Mouse (Mus musculus): ENCODE data around the gene Gm11937. TPM values are rescaled to one million over a fixed set of nuclear protein-coding genes. Genes with fewer than 3 reads are reported as not detected.
A peak's percentile ranks its signal among the peaks of the same experiment; 100 is the strongest.
"Not testable (repeated sequence)": the region's sequence is repeated elsewhere in the genome, so short reads cannot be mapped to it uniquely, and the experiment has no call there.

Gene Gm11937
- total RNA-seq (2021) = not detected
- long read RNA-seq = 0 reads

DNA sequence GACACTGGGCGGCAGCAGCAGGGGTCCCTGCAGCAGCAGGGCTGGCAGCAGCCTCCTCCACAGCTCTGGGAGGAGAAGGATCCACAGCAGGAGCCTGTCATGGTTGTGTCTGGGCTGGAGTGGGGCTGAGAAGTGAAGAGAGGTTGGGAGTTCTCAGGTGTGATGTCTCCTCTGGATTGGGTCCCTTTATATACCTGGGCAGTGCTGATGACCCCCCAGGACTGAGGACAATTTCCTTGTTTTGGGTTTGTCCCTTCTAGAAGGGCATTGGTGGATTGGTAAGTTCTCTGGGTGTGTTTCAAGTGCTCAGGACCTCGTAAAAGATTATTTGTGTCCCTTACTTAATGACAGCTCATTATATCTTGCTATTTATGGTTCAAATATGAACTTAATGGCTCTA lies at the start of gene Gm11937:
TSS of gene Gm11937 (minus strand) at position 101 of the 400 bp plus-strand sequence.
- not testable (repeated sequence) for DNase-seq (ENCODE audit: low spot score in 2 of 2)

DNA sequence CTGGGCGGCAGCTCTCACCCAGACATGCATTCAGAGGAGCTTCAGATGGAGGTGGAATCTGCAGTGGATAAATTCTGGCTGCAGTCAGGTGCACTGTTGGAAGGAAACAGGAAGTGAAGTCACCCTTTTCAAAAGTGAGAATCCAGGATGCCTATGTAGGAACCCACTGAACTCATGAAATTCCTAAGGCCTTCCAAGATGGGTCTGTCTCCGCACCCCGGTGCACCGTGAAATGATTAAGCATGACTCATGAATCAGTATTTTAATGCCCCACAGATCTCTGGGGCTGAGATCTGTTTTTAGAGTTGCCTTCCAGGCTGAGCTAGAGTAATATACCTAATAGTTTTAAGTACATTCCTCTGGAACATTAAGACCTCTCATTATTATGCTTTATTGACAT lies 49.3 kb upstream of the Gm11937 start:
- no peak for DNase-seq (ENCODE audit: low spot score in 2 of 2)

DNA sequence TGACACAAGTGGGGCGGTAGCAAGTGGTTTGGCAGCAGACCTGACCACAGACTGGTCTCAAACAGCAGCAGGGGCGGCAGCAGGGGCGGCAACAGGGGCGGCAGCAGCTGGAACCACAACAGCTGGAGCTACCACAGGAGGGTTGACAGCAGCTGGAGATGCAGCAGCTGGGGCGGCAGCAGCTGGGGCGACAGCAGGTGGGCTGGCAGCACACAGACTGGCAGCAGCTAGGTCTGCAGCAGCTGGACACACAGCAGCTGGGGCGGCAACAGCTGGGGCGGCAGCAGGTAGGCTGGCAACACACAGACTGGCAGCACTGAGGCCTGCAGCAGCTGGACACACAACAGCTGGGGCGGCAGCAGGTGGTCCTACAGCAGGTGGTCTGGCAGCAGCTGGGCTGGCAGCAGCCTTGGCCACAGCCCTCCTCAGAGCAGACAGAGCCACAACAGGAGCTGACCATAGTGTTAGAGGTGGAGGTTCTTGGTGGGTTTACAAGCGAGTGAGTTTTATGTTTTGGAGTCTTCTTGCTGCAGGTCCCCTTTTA lies 48.5 kb upstream of the Gm11937 start, which contains the start of gene Gm11563:
TSS of gene Gm11563 (minus strand) at position 494 of the 544 bp plus-strand sequence.
- DNase-seq (ENCODE audit: low spot score in 2 of 2) = not testable (repeated sequence)

DNA sequence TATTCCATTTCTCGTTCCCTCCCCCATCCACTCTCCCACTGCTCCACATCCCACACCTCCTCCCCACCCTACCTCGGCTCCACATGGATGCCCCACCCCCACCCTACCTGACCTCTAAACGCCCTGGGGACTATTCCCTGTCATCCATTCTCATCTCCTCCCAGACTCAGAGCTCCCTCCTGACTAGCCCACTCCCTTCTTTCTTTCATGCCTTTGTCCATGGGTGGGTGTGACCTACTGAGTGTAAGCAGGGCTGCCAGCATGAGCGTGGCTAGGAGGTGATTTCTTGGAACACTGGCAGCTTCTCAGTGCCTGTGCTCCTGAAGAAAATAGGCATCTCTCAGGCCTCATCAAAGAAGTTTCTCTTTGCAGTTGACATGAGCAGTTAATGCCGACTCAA lies 47.1 kb upstream of the Gm11937 start:
- DNase-seq (ENCODE audit: low spot score in 2 of 2) = no peak

DNA sequence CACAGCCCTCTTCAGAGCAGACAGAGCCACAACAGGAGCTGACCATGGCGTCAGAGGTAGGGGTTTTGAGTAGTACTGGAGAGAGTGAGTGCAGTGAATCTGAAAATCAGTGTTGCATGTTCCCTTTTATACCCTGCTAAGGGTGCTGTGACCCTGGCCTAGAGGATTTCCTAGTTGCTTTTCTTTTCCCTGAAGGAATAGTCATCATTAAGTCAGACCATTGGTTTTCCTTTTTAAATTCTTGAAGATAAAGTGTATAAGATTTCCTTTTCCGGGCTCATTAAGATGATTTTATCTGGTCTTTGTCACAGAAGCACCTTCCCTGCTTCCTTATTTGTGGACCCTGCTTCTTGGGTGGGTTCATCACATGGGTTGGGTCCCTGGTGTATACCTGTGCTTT lies 40.1 kb upstream of the Gm11937 start, which contains the start of gene Gm11555:
TSS of gene Gm11555 (minus strand) at position 101 of the 400 bp plus-strand sequence.
- no peak for DNase-seq (ENCODE audit: low spot score in 2 of 2)

DNA sequence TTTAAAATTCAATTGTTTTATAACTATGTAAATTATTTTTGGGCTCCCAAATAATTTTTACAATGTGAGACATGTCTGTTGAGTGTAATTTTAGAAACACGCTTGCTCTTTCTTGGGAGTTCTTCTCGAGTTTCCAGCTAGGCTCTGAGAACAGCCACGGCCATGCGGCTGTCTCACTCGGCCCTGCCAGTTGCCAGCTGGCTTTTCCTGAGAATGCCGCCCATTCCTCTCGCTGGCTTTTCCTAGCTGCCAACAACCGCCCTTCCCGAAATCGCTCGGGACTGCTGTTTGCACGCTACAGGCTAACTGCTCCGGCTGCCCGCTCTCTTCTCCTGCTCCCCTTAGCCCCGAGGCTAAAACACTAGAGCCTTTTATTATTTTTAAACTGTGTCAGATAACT lies 36.5 kb upstream of the Gm11937 start:
- DNase-seq (ENCODE audit: low spot score in 2 of 2) = peak in 1 of 2 experiments; percentile 16

DNA sequence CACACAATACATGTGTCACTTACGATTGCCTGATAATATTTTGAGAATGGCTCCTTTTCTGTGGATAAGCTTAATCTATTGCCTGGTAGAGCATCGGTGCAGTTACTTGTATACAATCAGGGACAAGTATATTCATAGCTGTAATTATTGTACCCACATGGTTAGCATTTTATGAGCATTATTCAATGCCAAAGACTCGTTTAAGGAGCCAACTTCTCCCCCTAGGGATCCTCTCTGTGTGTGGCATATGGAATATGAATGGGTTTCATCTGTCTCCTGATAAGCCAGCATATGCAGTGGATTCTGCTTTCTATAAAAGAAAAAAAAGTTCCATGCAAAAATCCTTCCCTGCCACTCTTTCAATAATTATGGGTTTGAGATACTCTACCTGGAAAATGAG lies 34.4 kb upstream of the Gm11937 start:
- DNase-seq (ENCODE audit: low spot score in 2 of 2) = no peak

DNA sequence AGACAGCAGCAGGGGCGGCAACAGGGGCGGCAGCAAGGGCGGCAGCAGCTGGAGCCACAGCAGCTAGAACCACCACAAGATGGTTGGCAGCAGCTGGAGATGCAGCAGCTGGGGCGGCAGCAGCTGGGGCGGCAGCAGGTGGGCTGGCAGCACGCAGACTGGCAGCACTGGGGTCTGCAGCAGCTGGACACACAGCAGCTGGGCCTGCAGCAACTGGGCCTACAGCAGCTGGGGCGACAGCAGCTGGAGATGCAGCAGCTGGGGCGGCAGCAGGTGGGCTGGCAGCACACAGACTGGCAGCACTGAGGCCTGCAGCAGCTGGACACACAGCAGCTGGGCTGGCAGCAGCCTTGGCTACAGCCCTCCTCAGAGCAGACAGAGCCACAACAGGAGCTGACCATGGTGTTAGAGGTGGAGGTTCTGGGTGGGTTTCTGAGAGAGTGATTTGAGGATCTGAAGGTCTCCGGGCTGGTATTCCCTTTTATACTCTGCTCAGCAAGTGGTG lies 33.7 kb upstream of the Gm11937 start, which contains the start of gene Krtap4-7:
TSS of gene Krtap4-7 (minus strand) at position 455 of the 505 bp plus-strand sequence.
- not testable (repeated sequence) for DNase-seq (ENCODE audit: low spot score in 2 of 2)

DNA sequence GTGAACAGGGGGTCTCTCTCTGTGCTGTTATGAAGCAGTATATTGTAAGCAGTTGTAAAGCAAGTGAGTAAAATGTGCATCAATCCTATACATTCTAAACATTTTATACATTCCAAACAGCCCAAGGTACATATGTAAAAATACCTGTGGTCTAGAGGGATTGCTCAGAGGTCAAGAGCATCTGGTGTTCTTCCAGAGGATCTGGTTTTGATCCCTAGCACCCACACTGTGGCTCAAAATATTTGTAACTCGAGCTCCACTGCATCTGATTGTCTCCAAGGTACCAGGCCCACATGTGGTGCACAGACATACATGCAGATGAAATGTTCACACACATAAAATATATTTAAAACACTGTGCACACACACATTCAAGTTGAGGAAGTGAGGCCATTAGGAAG lies 30.9 kb upstream of the Gm11937 start:
- no peak for DNase-seq (ENCODE audit: low spot score in 2 of 2)

DNA sequence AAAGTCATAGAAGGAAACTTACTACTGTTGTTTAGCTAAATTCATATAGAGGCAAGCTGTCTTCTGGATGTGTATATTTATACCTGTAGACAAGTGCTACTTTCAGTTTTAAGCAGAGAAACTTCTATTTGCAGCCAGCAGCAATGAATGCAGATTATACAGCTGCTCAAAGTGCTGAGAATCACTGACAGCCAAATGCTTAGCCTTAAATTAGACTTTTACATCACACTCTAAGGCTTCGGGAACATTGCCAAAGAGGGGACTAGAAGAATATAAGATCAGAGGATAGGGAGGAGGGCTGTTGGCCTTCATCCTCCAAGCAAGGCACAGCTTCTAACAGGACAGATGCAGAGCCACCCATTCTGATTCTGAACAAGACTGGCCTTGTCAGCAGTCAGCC lies 27.1 kb upstream of the Gm11937 start:
- no peak for DNase-seq (ENCODE audit: low spot score in 2 of 2)

DNA sequence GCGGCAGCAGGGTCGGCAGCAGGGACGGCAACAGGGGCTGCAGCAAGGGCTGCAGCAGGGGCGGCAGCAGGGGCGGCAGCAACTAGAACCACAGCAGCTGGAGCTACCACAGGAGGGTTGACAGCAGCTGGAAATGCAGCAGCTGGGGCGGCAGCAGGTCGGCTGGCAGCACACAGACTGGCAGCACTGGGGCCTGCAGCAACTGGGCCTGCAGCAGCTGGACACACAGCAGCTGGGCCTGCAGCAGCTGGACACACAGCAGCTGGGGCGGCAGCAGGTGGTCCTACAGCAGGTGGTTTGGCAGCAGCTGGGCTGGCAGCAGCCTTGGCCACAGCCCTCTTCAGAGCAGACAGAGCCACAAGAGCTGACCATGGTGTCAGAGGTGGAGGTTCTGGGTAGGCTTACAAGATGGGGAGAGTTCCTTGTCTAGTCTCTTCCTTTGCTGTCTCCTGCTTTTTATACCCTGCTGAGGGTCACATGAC lies 24.7 kb upstream of the Gm11937 start, which contains the start of gene Krtap4-2:
TSS of gene Krtap4-2 (minus strand) at position 432 of the 482 bp plus-strand sequence.
- no peak for DNase-seq (ENCODE audit: low spot score in 2 of 2)

DNA sequence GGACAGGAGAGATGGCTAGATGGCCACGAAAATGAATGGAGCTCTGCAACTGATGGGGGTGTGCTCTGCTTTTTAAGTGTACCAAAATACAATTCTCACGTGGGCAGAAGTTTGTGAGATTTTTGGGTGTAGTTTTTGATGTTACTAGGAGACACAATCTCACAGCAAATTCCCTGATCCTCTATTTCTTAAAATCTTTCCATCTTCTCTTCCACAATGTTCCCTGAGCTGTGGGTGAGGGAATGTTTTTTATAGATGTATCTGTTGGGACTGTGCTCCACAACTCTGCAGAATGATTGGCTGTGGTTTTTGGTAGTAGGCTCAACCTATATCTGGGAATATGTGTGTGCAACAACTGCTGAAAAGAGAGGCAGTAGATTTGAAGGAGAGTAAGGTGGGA lies 23.3 kb upstream of the Gm11937 start:
- no peak for DNase-seq (ENCODE audit: low spot score in 2 of 2)

DNA sequence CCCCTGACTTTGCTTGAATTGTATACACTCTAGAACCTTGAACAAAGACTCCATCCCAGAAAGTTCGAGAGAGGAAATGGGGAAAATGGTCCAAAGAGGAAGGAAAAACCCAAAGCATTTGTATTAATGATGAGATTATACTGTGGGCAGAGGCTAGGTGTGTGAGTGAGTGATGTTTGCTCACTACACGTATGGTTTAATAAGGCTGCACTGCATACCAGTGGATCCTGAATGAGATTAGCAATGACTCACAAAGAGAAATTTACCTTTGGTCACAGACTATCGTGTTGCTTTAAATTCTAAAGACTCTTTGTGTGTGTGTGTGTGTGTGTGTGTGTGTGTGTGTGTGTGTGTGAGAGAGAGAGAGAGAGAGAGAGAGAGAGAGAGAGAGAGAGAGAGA lies 20.9 kb upstream of the Gm11937 start:
- no peak for DNase-seq (ENCODE audit: low spot score in 2 of 2)

DNA sequence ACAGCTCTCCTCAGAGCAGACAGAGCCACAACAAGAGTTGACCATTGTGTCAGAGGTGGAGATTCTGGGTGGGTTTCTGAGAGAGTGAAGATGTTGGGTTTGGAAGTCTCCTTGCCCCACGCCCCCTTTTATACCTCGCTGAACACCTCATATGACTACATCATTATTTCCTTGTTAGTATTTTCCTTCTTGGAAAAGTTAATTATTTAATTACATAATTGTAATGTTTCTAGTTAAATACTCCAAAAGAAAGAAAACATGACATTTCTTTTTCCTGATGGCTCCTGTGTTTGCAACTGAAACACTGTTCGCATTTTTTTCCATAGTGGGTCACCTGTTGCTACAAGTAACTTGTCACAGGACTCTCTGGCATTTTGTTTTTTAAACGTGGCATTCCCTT lies 18.1 kb upstream of the Gm11937 start, which contains the start of gene Krtap4-1:
TSS of gene Krtap4-1 (minus strand) at position 101 of the 400 bp plus-strand sequence.
- DNase-seq (ENCODE audit: low spot score in 2 of 2) = no peak

DNA sequence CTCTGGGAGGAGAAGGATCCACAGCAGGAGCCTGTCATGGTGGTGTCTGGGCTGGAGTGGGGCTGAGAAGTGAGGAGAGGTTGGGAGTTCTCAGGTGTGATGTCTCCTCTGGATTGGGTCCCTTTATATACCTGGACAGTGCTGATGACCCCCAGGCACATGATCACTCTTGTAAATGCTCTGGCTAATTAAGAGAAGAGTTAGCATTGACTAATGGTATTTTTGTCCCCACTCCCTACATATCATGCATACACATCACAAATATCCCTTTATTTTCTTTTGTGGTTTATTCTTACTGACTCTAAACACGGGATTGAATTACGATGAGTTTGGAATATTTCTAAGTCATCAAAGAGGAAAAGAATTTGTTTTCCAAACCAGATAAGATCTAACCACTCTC lies 10.3 kb upstream of the Gm11937 start, which contains the start of gene Gm11562:
TSS of gene Gm11562 (minus strand) at position 101 of the 400 bp plus-strand sequence.
- DNase-seq (ENCODE audit: low spot score in 2 of 2) = no peak

DNA sequence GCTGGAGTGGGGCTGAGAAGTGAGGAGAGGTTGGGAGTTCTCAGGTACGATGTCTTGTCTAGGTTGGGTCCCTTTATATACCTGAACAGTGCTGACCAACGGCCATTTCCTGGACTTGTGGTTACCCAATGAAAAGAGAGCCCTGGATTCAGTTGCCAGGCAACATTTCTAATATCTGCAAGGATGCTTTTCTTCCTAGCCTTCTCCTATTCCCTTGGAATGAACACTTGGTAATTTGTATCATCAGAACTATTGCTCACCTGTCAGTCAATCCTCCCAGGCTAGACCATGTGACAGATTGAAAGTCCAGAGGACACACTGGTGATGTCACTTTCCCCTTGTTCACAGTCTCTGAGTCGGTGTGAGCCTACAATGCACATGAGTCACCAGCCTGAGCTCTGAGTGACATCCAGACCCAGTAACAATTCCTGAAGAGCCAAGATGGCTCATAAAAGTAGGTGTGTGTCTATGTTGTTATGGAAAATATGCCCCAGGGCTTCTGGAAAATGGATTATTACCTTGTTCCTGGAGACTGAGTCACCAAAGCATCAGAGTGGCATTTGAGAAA lies 4.9 kb upstream of the Gm11937 start, which contains the start of gene Krtap2-4:
TSS of gene Krtap2-4 (minus strand) at position 51 of the 568 bp plus-strand sequence.
- no peak for DNase-seq (ENCODE audit: low spot score in 2 of 2)

DNA sequence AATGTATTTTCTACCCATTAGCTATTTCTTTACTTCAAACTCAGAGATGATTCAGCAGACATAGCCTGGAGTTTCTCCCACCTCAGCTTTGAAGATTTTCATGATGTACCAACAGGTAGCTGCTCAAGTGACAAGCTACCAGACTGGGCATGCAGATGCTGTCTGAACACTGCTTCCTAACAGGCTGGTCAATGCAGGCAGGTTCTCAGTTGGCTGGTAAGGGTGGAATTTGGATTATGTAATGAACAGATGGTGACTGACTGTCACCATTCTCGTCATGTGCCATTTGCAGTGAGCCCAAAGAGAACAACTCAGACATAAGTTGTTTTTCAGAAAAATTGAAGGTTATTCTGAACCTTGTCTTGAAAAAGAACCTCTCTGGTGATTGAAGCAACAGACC lies 863 bp downstream of the Gm11937 start:
- peak; percentile 10 to 17 for DNase-seq (ENCODE audit: low spot score in 2 of 2)

DNA sequence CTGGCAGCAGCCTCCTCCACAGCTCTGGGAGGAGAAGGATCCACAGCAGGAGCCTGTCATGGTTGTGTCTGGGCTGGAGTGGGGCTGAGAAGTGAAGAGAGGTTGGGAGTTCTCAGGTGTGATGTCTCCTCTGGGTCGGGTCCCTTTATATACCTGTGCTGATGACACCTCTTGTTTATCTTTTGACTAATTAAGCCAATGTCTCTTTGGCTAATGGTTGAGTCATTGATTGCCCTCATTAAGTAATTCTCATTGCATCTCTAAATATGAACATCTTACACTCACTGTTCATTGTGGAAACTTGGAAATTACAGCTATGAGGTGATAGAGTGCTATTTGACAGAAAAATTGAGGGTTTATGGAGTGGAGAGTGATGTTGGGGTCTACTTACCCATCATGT lies 6.8 kb downstream of the Gm11937 start, which contains the start of gene Gm11938:
TSS of gene Gm11938 (minus strand) at position 101 of the 400 bp plus-strand sequence.
- not testable (repeated sequence) for DNase-seq (ENCODE audit: low spot score in 2 of 2)

DNA sequence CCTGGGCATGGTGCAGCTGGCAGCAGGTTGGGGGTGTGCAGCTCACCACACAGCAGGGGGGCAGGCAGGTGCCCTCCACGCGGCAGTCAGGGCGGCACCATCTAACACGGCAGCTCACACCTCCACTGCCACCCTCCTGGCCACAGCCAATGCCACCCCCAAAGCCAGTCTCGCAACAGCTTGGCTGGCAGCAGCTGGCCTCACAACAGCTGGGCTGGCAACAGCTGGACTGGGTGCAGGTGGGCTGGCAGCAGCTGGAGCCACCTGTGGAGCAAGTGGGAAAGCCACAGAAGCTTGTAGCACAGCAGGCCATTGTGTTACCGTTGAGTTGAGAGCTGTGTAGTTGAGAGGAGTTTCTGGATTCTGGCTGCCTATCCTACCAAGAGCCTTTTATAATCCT lies 12.2 kb downstream of the Gm11937 start, which contains the start of gene Krtap9-3:
TSS of gene Krtap9-3 (minus strand) at position 364 of the 400 bp plus-strand sequence.
- DNase-seq (ENCODE audit: low spot score in 2 of 2) = not testable (repeated sequence)

DNA sequence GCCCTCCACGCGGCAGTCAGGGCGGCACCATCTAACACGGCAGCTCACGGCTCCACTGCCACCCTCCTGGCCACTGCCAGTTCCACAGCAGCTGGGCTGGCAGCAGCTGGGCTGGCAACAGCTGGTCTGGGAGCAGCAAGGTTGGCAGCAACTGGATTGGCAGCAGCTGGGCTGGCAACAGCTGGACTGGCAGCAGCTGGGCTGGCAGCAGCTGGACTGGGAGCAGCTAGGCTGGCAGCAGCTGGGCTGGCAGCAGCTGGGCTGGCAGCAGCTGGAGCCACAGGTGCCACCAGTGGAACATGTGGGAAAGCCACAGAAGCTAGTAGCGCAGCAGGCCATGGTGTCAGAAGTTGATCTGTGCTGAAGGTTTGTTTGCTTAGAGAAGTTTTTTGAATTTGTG lies 19.0 kb downstream of the Gm11937 start, which contains the start of gene Krtap1-3:
TSS of gene Krtap1-3 (minus strand) at position 359 of the 400 bp plus-strand sequence.
- no peak for DNase-seq (ENCODE audit: low spot score in 2 of 2)

DNA sequence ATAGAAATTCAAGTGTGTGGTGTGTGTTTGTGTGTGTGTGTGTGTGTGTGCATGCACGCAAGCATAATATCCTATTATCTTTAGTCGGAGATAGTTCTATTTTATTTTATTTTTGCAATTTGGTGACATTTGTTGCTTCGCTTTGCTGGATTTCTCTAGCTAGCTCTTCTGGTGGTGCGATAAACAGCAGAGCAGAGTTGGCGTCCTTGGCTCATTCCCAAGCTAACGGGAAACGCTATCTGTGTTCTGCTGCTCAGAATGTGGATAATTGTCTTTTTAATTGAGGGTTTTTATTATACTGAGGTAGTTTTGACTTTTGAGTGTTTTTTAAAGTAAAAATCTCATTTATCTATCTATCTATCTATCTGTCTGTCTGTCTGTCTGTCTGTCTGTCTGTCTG lies 24.9 kb downstream of the Gm11937 start:
- DNase-seq (ENCODE audit: low spot score in 2 of 2) = peak; percentile 29 to 40

DNA sequence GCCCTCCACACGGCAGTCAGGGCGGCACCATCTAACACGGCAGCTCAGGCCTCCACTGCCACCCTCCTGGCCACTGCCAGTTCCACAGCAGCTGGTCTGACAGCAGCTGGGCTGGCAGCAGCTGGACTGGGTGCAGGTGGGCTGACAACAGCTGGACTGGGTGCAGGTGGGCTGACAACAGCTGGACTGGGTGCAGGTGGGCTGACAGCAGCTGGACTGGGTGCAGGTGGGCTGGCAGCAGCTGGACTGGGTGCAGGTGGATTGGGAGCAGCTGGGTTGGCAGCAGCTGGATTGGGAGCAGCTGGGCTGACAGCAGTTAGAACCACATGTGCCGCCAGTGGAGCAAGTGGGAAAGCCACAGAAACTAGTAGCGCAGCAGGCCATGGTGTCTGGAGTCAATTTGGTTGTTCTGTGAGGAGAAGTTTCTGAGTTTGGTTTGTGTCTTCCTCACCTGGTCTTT lies 26.7 kb downstream of the Gm11937 start, which contains the start of gene Krtap1-4:
TSS of gene Krtap1-4 (minus strand) at position 410 of the 460 bp plus-strand sequence.
- no peak for DNase-seq (ENCODE audit: low spot score in 2 of 2)
